Mouse (Mus musculus): ENCODE results near the gene Pbx4. TPM values are rescaled to one million over a fixed set of nuclear protein-coding genes. Genes with fewer than 3 reads are reported as not detected.

Pbx4 gene
- polyA plus RNA-seq, 1 experiment from 2014 or later, result 8.8 TPM

GRCm38 (mm10) chr8:69915748-69916147, 83.5 kb downstream of the Pbx4 start:
- peaks cover 43% of the 10 kb centered on the region for H3K36me3 ChIP-seq (ENCODE audit: control insufficient read depth, insufficient read depth, low read length)
- no peak overlapping the region for H3K9ac ChIP-seq (replicated peaks; ENCODE audit: low read depth, low read length)
- ATAC-seq (ENCODE audit: insufficient number of reproducible peaks, insufficient read depth, low FRiP score, low read depth), result no peak
- no peak overlapping the region for H3K27ac ChIP-seq (ENCODE audit: low read length)
- no peaks in the 10 kb centered on the region for H3K4me1 ChIP-seq (ENCODE audit: control insufficient read depth, insufficient read depth, low read length)
- no peak overlapping the region for H3K4me3 ChIP-seq (ENCODE audit: low read depth, low read length)
- no peaks in the 10 kb centered on the region for H3K9me3 ChIP-seq (ENCODE audit: control insufficient read depth, low read depth, low read length)
- no peak overlapping the region for H3K4me2 ChIP-seq (replicated peaks; ENCODE audit: low read depth, low read length)
- no peaks in the 10 kb centered on the region for H3K27me3 ChIP-seq (ENCODE audit: control insufficient read depth, insufficient read depth, low read length)
- 48% methylated on average over 5 of the region's 5 CpGs for WGBS

GRCm38 (mm10) chr8:69918506-69918905, 86.2 kb downstream of the Pbx4 start:
- no peaks in the 10 kb centered on the region for H3K27me3 ChIP-seq (ENCODE audit: control insufficient read depth, insufficient read depth, low read length)
- H3K9ac ChIP-seq (replicated peaks; ENCODE audit: low read depth, low read length), result no peak overlapping the region
- peaks cover 17% of the 10 kb centered on the region for H3K36me3 ChIP-seq (ENCODE audit: control insufficient read depth, insufficient read depth, low read length)
- no peak overlapping the region for H3K4me2 ChIP-seq (replicated peaks; ENCODE audit: low read depth, low read length)
- ATAC-seq (ENCODE audit: insufficient number of reproducible peaks, insufficient read depth, low FRiP score, low read depth), result no peak
- no peak overlapping the region for H3K27ac ChIP-seq (ENCODE audit: low read length)
- no peak overlapping the region for H3K4me3 ChIP-seq (ENCODE audit: low read depth, low read length)
- no peaks in the 10 kb centered on the region for H3K9me3 ChIP-seq (ENCODE audit: control insufficient read depth, low read depth, low read length)
- 0 out of 2 replicates have a peak, but pooled peaks cover 3% of the 10 kb centered on the region for H3K4me1 ChIP-seq (ENCODE audit: control insufficient read depth, insufficient read depth, low read length)

DNA sequence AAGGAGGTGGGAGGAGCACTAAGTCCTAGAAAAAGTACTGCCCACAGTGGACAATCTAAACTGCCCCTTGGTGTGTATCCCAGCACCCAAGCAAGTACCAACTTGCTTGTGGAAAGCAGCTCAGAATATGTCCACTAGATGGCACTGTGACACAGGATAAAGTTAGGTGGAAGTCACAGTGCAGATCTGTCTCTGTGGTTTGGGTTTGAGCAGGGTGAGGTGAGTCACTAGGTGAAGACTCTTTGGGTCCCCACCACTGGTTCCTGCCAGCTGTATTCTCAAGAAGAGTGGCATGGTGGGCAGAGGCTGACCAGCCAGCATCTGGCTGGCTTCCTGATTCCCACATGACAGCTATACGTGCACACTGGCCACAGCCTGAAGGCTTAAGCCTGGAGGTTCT, 86.7 kb downstream of the Pbx4 start:
- ATAC-seq (ENCODE audit: insufficient number of reproducible peaks, insufficient read depth, low FRiP score, low read depth), result peak; percentile 69; the same call in 1 of the 2 replicates
- Histone ChIP-seq H3K36me3 (ENCODE audit: control insufficient read depth, insufficient read depth, low read length) (peaks cover 16% of the 10 kb centered on the region), H3K27ac (ENCODE audit: low read length) (no peak overlapping the region)

GRCm38 (mm10) chr8:69919876-69920662, 87.8 kb downstream of the Pbx4 start:
- H3K4me2 ChIP-seq (replicated peaks; ENCODE audit: low read depth, low read length), result no peak overlapping the region
- H3K27me3 ChIP-seq (ENCODE audit: control insufficient read depth, insufficient read depth, low read length), result no peaks in the 10 kb centered on the region

More for the DNA sequence above, 86.7 kb downstream of the Pbx4 start:
- Histone ChIP-seq H3K27me3 (ENCODE audit: control insufficient read depth, insufficient read depth, low read length) (no peaks in the 10 kb centered on the region), H3K9me3 (ENCODE audit: control insufficient read depth, low read depth, low read length) (no peaks in the 10 kb centered on the region), H3K4me2 (replicated peaks; ENCODE audit: low read depth, low read length) (no peak overlapping the region), H3K4me3 (ENCODE audit: low read depth, low read length) (no peak overlapping the region), H3K4me1 (ENCODE audit: control insufficient read depth, insufficient read depth, low read length) (0 out of 2 replicates have a peak, but pooled peaks cover 3% of the 10 kb centered on the region), H3K9ac (replicated peaks; ENCODE audit: low read depth, low read length) (no peak overlapping the region)
- 83% methylated on average over 1 of the region's 1 CpGs for WGBS

DNA sequence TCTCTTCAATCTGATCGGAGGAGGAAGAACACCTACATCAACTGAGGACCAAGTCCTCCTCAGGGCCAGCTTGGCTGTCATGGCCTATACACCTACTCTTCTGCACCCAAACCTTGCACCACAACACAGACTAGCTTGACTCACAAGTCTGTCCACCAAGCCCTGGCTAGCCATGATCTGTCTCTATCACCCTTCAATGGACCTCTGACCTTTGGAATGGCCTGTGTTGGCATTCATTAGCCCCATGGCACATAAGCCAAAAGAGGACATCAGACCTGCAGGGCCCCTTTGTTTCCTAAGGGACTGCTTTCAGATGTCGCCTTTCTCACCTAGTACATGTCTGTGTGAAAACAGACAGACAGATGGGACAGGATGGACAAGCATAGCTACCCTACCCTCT, 88.8 kb downstream of the Pbx4 start:
- Histone ChIP-seq H3K4me2 (replicated peaks; ENCODE audit: low read depth, low read length) (no peak overlapping the region), H3K27ac (ENCODE audit: low read length) (no peak overlapping the region), H3K9ac (replicated peaks; ENCODE audit: low read depth, low read length) (no peak overlapping the region), H3K27me3 (ENCODE audit: control insufficient read depth, insufficient read depth, low read length) (no peaks in the 10 kb centered on the region), H3K4me1 (ENCODE audit: control insufficient read depth, insufficient read depth, low read length) (0 out of 2 replicates have a peak, but pooled peaks cover 3% of the 10 kb centered on the region), H3K36me3 (ENCODE audit: control insufficient read depth, insufficient read depth, low read length) (peaks cover 11% of the 10 kb centered on the region), H3K9me3 (ENCODE audit: control insufficient read depth, low read depth, low read length) (no peaks in the 10 kb centered on the region), H3K4me3 (ENCODE audit: low read depth, low read length) (no peak overlapping the region)
- WGBS, result 89% methylated on average over 2 of the region's 2 CpGs
- ATAC-seq (ENCODE audit: insufficient number of reproducible peaks, insufficient read depth, low FRiP score, low read depth), result no peak

More at GRCm38 (mm10) chr8:69919876-69920662, 87.8 kb downstream of the Pbx4 start:
- peaks cover 5% of the 10 kb centered on the region; the same call in 1 of the 2 replicates for H3K36me3 ChIP-seq (ENCODE audit: control insufficient read depth, insufficient read depth, low read length)
- H3K9me3 ChIP-seq (ENCODE audit: control insufficient read depth, low read depth, low read length), result no peaks in the 10 kb centered on the region
- 39% methylated on average over 11 of the region's 11 CpGs for WGBS
- 0 out of 2 replicates have a peak, but pooled peaks cover 3% of the 10 kb centered on the region for H3K4me1 ChIP-seq (ENCODE audit: control insufficient read depth, insufficient read depth, low read length)
- ATAC-seq (ENCODE audit: insufficient number of reproducible peaks, insufficient read depth, low FRiP score, low read depth), result no peak; the same call in 1 of the 2 replicates
- H3K27ac ChIP-seq (ENCODE audit: low read length), result no peak overlapping the region
- no peak overlapping the region for H3K4me3 ChIP-seq (ENCODE audit: low read depth, low read length)
- no peak overlapping the region for H3K9ac ChIP-seq (replicated peaks; ENCODE audit: low read depth, low read length)

Other genes starting within 250 kb of the Pbx4 start
- gene Zfp868, start 206.9 kb upstream of the Pbx4 start, polyA plus RNA-seq (2014; fragmentation: Nextera tagmentation; extraction: Ambion mirVana), result 26.2 and 26.5 TPM in 2 replicates
- gene Zfp964, start 178.0 kb upstream of the Pbx4 start, polyA plus RNA-seq (2014; fragmentation: Nextera tagmentation; extraction: Ambion mirVana), result 2.3 and 3.0 TPM in 2 replicates
- 30.4 and 30.9 TPM in 2 replicates for gene Zfp869, start 121.8 kb upstream of the Pbx4 start, polyA plus RNA-seq (2014; fragmentation: Nextera tagmentation; extraction: Ambion mirVana)
- 6.1 and 6.3 TPM in 2 replicates for gene Zfp963, start 82.5 kb upstream of the Pbx4 start, polyA plus RNA-seq (2014; fragmentation: Nextera tagmentation; extraction: Ambion mirVana)
- gene Gm20422, start 57.6 kb upstream of the Pbx4 start, polyA plus RNA-seq (2014; fragmentation: Nextera tagmentation; extraction: Ambion mirVana), result 0.90 TPM in 1 of 2 replicates, not detected in the other
- gene Atp13a1, start 41.3 kb upstream of the Pbx4 start, polyA plus RNA-seq (2014; fragmentation: Nextera tagmentation; extraction: Ambion mirVana), result 45.7 and 45.9 TPM in 2 replicates
- 35.3 and 35.4 TPM in 2 replicates for gene Zfp866, start 41.3 kb upstream of the Pbx4 start, polyA plus RNA-seq (2014; fragmentation: Nextera tagmentation; extraction: Ambion mirVana)
- 7.1 and 11.9 TPM in 2 replicates for gene Gmip, start 23.8 kb upstream of the Pbx4 start, polyA plus RNA-seq (2014; fragmentation: Nextera tagmentation; extraction: Ambion mirVana)
- 1.2 and 1.6 TPM in 2 replicates for gene Lpar2, start 10.1 kb upstream of the Pbx4 start, polyA plus RNA-seq (2014; fragmentation: Nextera tagmentation; extraction: Ambion mirVana)
- gene Cilp2, start 55.2 kb downstream of the Pbx4 start, polyA plus RNA-seq (2014; fragmentation: Nextera tagmentation; extraction: Ambion mirVana), result 0.42 and 0.64 TPM in 2 replicates
- gene Tssk6, start 69.7 kb downstream of the Pbx4 start, polyA plus RNA-seq (2014; fragmentation: Nextera tagmentation; extraction: Ambion mirVana), result 3.4 and 3.9 TPM in 2 replicates
- gene Ndufa13, start 70.1 kb downstream of the Pbx4 start, polyA plus RNA-seq (2014; fragmentation: Nextera tagmentation; extraction: Ambion mirVana), result 190 and 202 TPM in 2 replicates
- gene Yjefn3, start 70.2 kb downstream of the Pbx4 start, polyA plus RNA-seq (2014; fragmentation: Nextera tagmentation; extraction: Ambion mirVana), result 3.7 and 4.9 TPM in 2 replicates
- gene Gatad2a, start 163.9 kb downstream of the Pbx4 start, polyA plus RNA-seq (2014; fragmentation: Nextera tagmentation; extraction: Ambion mirVana), result 46.5 and 49.6 TPM in 2 replicates
- gene Mau2, start 210.2 kb downstream of the Pbx4 start, polyA plus RNA-seq (2014; fragmentation: Nextera tagmentation; extraction: Ambion mirVana), result 53.4 and 58.5 TPM in 2 replicates
- 35.3 and 40.1 TPM in 2 replicates for gene Sugp1, start 210.3 kb downstream of the Pbx4 start, polyA plus RNA-seq (2014; fragmentation: Nextera tagmentation; extraction: Ambion mirVana)
- gene Tm6sf2, start 240.4 kb downstream of the Pbx4 start, polyA plus RNA-seq (2014; fragmentation: Nextera tagmentation; extraction: Ambion mirVana), result 0.70 and 2.0 TPM in 2 replicates

All from stomach, embryonic 14.5 days (tissue).